Mouse (Mus musculus) cortical plate, adult 2 months (tissue): ENCODE measurements around the gene Olfr1369-ps1.

ENCODE experiments used
- CTCF ChIP-seq: fragments of 200-500 bp; IDR thresholded peaks from 2 replicates; pipeline ENCODE4 v1.5.1; 2011; ENCODE audit warnings: mild to moderate bottlenecking, control low read depth, low read length; ENCODE audit not compliant: insufficient read depth; ENCODE audit errors: extremely low read depth
- POLR2A ChIP-seq: fragments of 200-500 bp; IDR thresholded peaks from 2 replicates; pipeline ENCODE4 v1.6.1; 2011; ENCODE audit warnings: mild to moderate bottlenecking, low read length, control low read depth; ENCODE audit not compliant: insufficient read depth; ENCODE audit errors: extremely low read depth

DNA sequence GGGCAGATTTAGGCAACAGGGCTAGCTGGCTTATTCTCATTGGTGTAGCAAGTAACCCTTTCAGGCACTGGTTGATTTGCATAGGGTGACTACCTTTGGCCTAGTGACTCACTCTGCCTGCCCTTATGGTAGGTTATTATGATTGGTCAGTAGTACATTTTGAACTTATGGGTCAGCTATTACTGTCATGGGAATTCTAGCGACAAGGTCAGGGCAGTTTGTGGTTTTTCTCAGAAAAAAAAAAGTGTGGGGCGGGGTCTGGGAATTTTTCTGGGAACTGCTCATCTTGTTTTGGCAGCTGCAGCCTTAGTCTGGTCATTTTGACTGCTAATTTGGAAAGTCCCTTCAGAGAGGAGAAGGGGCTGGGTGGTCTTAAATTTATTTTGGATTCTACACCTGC lies 45.3 kb upstream of the Olfr1369-ps1 start:
- TF ChIP-seq CTCF: no peak
- no peak for TF ChIP-seq POLR2A
